Mouse (Mus musculus) heart, adult 2 months (tissue): ENCODE results near the gene Scrn3. TPM values are rescaled to one million over a fixed set of nuclear protein-coding genes. Genes with fewer than 3 reads are reported as not detected.

Experiments used
- DNase-seq, 2 experiments: peaks; one replicate each; pipeline ENCODE4 v3.0.0; 2021
- H3K27ac ChIP-seq: fragments of 200-600 bp; 2 replicates; pipeline ENCODE4 v1.8.1; 2022
- H3K27me3 ChIP-seq: fragments of 200-500 bp; 2 replicates; pipeline ENCODE4 v1.6.1; 2012; ENCODE audit warnings: mild to moderate bottlenecking, low read length, inconsistent platforms, mixed read lengths; ENCODE audit not compliant: control insufficient read depth, insufficient read depth
- H3K36me3 ChIP-seq: fragments of 200-500 bp; 2 replicates; pipeline ENCODE4 v1.6.1; 2012; ENCODE audit warnings: low read length, inconsistent platforms; ENCODE audit not compliant: control insufficient read depth, insufficient read depth
- H3K4me1 ChIP-seq: fragments of 200-500 bp; 2 replicates; pipeline ENCODE4 v1.6.1; 2011; ENCODE audit warnings: low read length; ENCODE audit not compliant: control insufficient read depth, insufficient read depth
- H3K4me3 ChIP-seq: fragments of 200-600 bp; 2 replicates; pipeline ENCODE4 v1.8.1; 2022
- H3K79me2 ChIP-seq: fragments of 200-500 bp; replicated peaks from 2 replicates; pipeline ENCODE4 v1.6.1; 2012; ENCODE audit warnings: mild to moderate bottlenecking, inconsistent platforms, low read length, moderate library complexity, mixed read lengths; ENCODE audit not compliant: control insufficient read depth, insufficient read depth
- H3K9ac ChIP-seq: fragments of 200-500 bp; 2 replicates; pipeline ENCODE4 v1.6.1; 2012; ENCODE audit warnings: low read depth, mild to moderate bottlenecking, control low read depth, inconsistent platforms, low read length, mixed read lengths
- CTCF ChIP-seq: fragments of 200-600 bp; IDR thresholded peaks from 2 replicates; pipeline ENCODE4 v1.8.1; 2022; ENCODE audit warnings: antibody characterized with exemption, mild to moderate bottlenecking, moderate library complexity
- EP300 ChIP-seq: fragments of 200-500 bp; IDR thresholded peaks from 2 replicates; pipeline ENCODE4 v1.6.1; 2011; ENCODE audit warnings: low read depth, low read length, control low read depth; ENCODE audit not compliant: insufficient read depth
- POLR2A ChIP-seq: fragments of 200-500 bp; IDR thresholded peaks from 2 replicates; pipeline ENCODE4 v1.6.1; 2011; ENCODE audit warnings: mild to moderate bottlenecking, low read depth, low read length, control low read depth; ENCODE audit not compliant: insufficient read depth
- WGBS: fragments of 180-500 bp; shearing (Covaris S2); methylation state at CpG from one replicate; pipeline ENCODE4 v1.1.7; 2018; 5-methylcytosine and 5-hydroxymethylcytosine counted together
- intact Hi-C: fragments of 180-260 bp; cut with DNase I; formaldehyde crosslinking; loops from one replicate; pipeline ENCODE4 v1.15.1; 2025
- polyA plus RNA-seq: library from polyadenylated mRNA; depleted of rRNA; stranded (reverse); fragments of >200 nt; gene quantifications from 2 replicates; pipeline ENCODE4 v1.2.3, GENCODE M21; 2012
- total RNA-seq, 2 experiments: library from RNA; stranded (reverse); gene quantifications; 2 replicates each; pipeline ENCODE4 v1.2.3; 2021

Gene Scrn3
- total and polyA plus RNA-seq, 3 experiments = 11.4 to 27.8 (median 24.0) TPM

GRCm38 (mm10) chr2:73338415-73338814 lies 26.0 kb downstream of the Scrn3 start:
- no peaks in the 10 kb centered on the region for H3K27me3 ChIP-seq
- H3K9ac ChIP-seq = no peak overlapping the region
- TF ChIP-seq CTCF (no peak), EP300 (no peak), POLR2A (no peak)
- no peaks in the 10 kb centered on the region for H3K4me1 ChIP-seq
- no peak for DNase-seq
- H3K79me2 ChIP-seq = no peaks in the 10 kb centered on the region
- WGBS = 71% methylated on average over 8 of the region's 8 CpGs
- H3K4me3 ChIP-seq = no peak overlapping the region
- H3K36me3 ChIP-seq = no peaks in the 10 kb centered on the region
- intact Hi-C loops = no loop called here
- no peak overlapping the region for H3K27ac ChIP-seq

GRCm38 (mm10) chr2:73343701-73344100 lies 31.3 kb downstream of the Scrn3 start:
- TF ChIP-seq POLR2A (no peak), CTCF (no peak), EP300 (no peak)

GRCm38 (mm10) chr2:73345204-73345603 lies 32.8 kb downstream of the Scrn3 start:
- H3K36me3 ChIP-seq = no peaks in the 10 kb centered on the region
- 93% methylated on average over 4 of the region's 4 CpGs for WGBS

More at GRCm38 (mm10) chr2:73343701-73344100, 31.3 kb downstream of the Scrn3 start:
- DNase-seq = no peak
- Histone ChIP-seq H3K36me3 (no peaks in the 10 kb centered on the region), H3K27me3 (no peaks in the 10 kb centered on the region), H3K79me2 (no peaks in the 10 kb centered on the region), H3K9ac (no peak overlapping the region), H3K4me1 (no peaks in the 10 kb centered on the region), H3K4me3 (no peak overlapping the region), H3K27ac (no peak overlapping the region)
- intact Hi-C loops = no loop called here
- 79% methylated on average over 5 of the region's 5 CpGs for WGBS

GRCm38 (mm10) chr2:73346345-73347086 lies 34.1 kb downstream of the Scrn3 start:
- Histone ChIP-seq H3K4me1 (no peaks in the 10 kb centered on the region), H3K79me2 (no peaks in the 10 kb centered on the region), H3K4me3 (no peak overlapping the region), H3K9ac (no peak overlapping the region), H3K36me3 (no peaks in the 10 kb centered on the region), H3K27me3 (no peaks in the 10 kb centered on the region), H3K27ac (no peak overlapping the region)
- intact Hi-C loops = no loop called here
- DNase-seq = no peak
- TF ChIP-seq POLR2A (no peak), EP300 (no peak), CTCF (no peak)
- WGBS = 74% methylated on average over 13 of the region's 13 CpGs

More at GRCm38 (mm10) chr2:73345204-73345603, 32.8 kb downstream of the Scrn3 start:
- intact Hi-C loops = no loop called here
- H3K79me2 ChIP-seq = no peaks in the 10 kb centered on the region
- no peak overlapping the region for H3K4me3 ChIP-seq
- H3K9ac ChIP-seq = no peak overlapping the region
- no peak overlapping the region for H3K27ac ChIP-seq
- H3K27me3 ChIP-seq = no peaks in the 10 kb centered on the region
- DNase-seq = no peak
- TF ChIP-seq CTCF = no peak
- no peak for TF ChIP-seq EP300
- no peak for TF ChIP-seq POLR2A
- H3K4me1 ChIP-seq = no peaks in the 10 kb centered on the region

- intact Hi-C loops = no loop called here
- WGBS = 70% methylated on average over 6 of the region's 6 CpGs
- no peak for TF ChIP-seq EP300
- TF ChIP-seq CTCF = no peak
- no peak for TF ChIP-seq POLR2A
These were observed 34.7 kb downstream of the Scrn3 start for GRCm38 (mm10) chr2:73347136-73347535.

GRCm38 (mm10) chr2:73347766-73348165 lies 35.4 kb downstream of the Scrn3 start:
- Histone ChIP-seq H3K27ac (no peak overlapping the region), H3K4me3 (no peak overlapping the region), H3K79me2 (no peaks in the 10 kb centered on the region), H3K4me1 (no peaks in the 10 kb centered on the region; the same call in 1 of the 2 replicates), H3K9ac (no peak overlapping the region), H3K36me3 (no peaks in the 10 kb centered on the region), H3K27me3 (no peaks in the 10 kb centered on the region)
- intact Hi-C loops = no loop called here
- no peak for TF ChIP-seq CTCF
- TF ChIP-seq POLR2A = no peak
- TF ChIP-seq EP300 = no peak
- 81% methylated on average over 9 of the region's 9 CpGs for WGBS
- no peak for DNase-seq

More at GRCm38 (mm10) chr2:73347136-73347535, 34.7 kb downstream of the Scrn3 start:
- H3K36me3 ChIP-seq = no peaks in the 10 kb centered on the region
- no peak overlapping the region for H3K4me3 ChIP-seq
- H3K9ac ChIP-seq = no peak overlapping the region
- H3K27ac ChIP-seq = no peak overlapping the region
- no peaks in the 10 kb centered on the region for H3K27me3 ChIP-seq
- DNase-seq = no peak
- no peaks in the 10 kb centered on the region; the same call in 1 of the 2 replicates for H3K4me1 ChIP-seq
- H3K79me2 ChIP-seq = no peaks in the 10 kb centered on the region
